Mouse (Mus musculus) hindbrain, embryonic 14.5 days (tissue): ENCODE measurements around the gene Eras. TPM values are rescaled to one million over a fixed set of nuclear protein-coding genes. Genes with fewer than 3 reads are reported as not detected.

ENCODE experiments used
- ATAC-seq: fragments of 200-750 bp; cut with Nextera tagmentation; 2 replicates; pipeline ENCODE4 v1.8.0; 2017; ENCODE audit warnings: moderate number of reproducible peaks, mild to moderate bottlenecking, moderate TSS enrichment, moderate library complexity; ENCODE audit not compliant: low FRiP score
- DNase-seq: peaks from one replicate; pipeline ENCODE4 v3.0.0-alpha.2; 2015; ENCODE audit warnings: low spot score
- H3K27ac ChIP-seq: fragments of 300-500 bp; sonication (generic); 2 replicates; pipeline ENCODE4 v1.5.1; 2014; ENCODE audit warnings: mild to moderate bottlenecking, moderate library complexity
- H3K27me3 ChIP-seq: fragments of 300-500 bp; sonication (generic); 2 replicates; pipeline ENCODE4 v1.6.1; 2014; ENCODE audit warnings: mild to moderate bottlenecking, low read length, mixed read lengths; ENCODE audit not compliant: control insufficient read depth, insufficient read depth
- H3K36me3 ChIP-seq: fragments of 300-500 bp; sonication (generic); replicated peaks from 2 replicates; pipeline ENCODE4 v1.6.1; 2014; ENCODE audit not compliant: control insufficient read depth, insufficient read depth
- H3K4me1 ChIP-seq: fragments of 300-500 bp; sonication (generic); replicated peaks from 2 replicates; pipeline ENCODE4 v1.6.1; 2014; ENCODE audit warnings: antibody characterized with exemption, low read length, mixed read lengths; ENCODE audit not compliant: control insufficient read depth, insufficient read depth
- H3K4me2 ChIP-seq: fragments of 300-500 bp; sonication (generic); replicated peaks from 2 replicates; pipeline ENCODE4 v1.6.1; 2014; ENCODE audit warnings: mild to moderate bottlenecking, moderate library complexity
- H3K4me3 ChIP-seq: fragments of 300-500 bp; sonication (generic); replicated peaks from 2 replicates; pipeline ENCODE4 v1.5.1; 2014; ENCODE audit warnings: mild to moderate bottlenecking, low read length
- H3K9ac ChIP-seq: fragments of 300-500 bp; sonication (generic); 2 replicates; pipeline ENCODE4 v1.6.1; 2014
- H3K9me3 ChIP-seq: fragments of 300-500 bp; sonication (generic); 2 replicates; pipeline ENCODE4 v1.6.1; 2016; ENCODE audit warnings: low read length; ENCODE audit not compliant: control insufficient read depth
- WGBS: fragments of 180-500 bp; shearing (Covaris S2); extraction: QIAGEN DNeasy Blood & Tissue Kit; methylation state at CpG from one replicate; pipeline ENCODE4 v1.1.7; 2014; 5-methylcytosine and 5-hydroxymethylcytosine counted together
- polyA plus RNA-seq: library from polyadenylated mRNA; unstranded; fragments of >200 nt; fragmentation: Nextera tagmentation; extraction: Ambion mirVana; gene quantifications from 2 replicates; pipeline ENCODE4 v1.2.1, GENCODE M21; 2014

The Eras gene
- polyA plus RNA-seq = not detected in 2 replicates

DNA sequence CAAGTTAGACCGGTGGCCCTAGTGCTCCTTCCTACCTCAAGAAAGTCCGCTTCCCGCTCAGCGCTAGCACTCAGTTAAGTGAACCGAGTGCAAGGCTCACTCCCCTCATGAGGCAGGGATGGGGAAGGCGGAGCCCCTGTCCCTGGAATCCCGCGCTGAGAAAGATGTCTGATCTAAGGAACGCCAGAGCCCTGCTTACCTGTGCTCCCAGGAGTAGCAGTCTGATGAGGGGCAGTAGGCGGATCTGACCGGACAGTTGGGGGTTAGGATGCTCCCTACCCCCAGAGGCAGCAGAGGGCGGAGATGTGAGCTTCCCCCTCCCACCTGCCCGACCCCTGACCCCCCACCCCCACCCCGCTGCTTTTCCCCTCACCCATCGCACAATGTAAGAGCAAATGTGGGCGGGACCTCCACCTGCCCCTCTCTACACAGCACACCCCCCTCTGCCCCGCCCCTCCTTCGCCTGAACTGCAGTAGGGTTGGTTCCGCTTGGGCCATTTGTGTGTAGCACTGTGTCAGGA, at the start of gene Eras:
Eras (minus strand) TSS at position 338 of the 521 bp plus-strand sequence.
- Histone ChIP-seq H3K9me3 (no peaks in the 10 kb centered on the region), H3K4me1 (0 out of 2 replicates have a peak, but pooled peaks cover 2% of the 10 kb centered on the region), H3K27ac (no peak within 1 kb of the TSS), H3K4me3 (no peak within 1 kb of the TSS), H3K4me2 (no peak within 1 kb of the TSS), H3K9ac (no peak within 1 kb of the TSS), H3K27me3 (0 out of 2 replicates have a peak, but pooled peaks cover 13% of the 10 kb centered on the region), H3K36me3 (peaks cover 27% of the 10 kb centered on the region)
- ATAC-seq (no peak), DNase-seq (no peak)
- 12% methylated on average over 18 of the region's 19 CpGs for WGBS

- ATAC-seq (no peak), DNase-seq (no peak)
- no peaks in the 10 kb centered on the region for H3K36me3 ChIP-seq
- WGBS = 92% methylated on average over 11 of the region's 11 CpGs
- no peak within 1 kb of the TSS for H3K27ac ChIP-seq
- H3K4me3 ChIP-seq = no peak within 1 kb of the TSS
- no peak within 1 kb of the TSS for H3K4me2 ChIP-seq
- no peaks in the 10 kb centered on the region for H3K27me3 ChIP-seq
- no peaks in the 10 kb centered on the region for H3K4me1 ChIP-seq
- H3K9me3 ChIP-seq = no peaks in the 10 kb centered on the region
- no peak within 1 kb of the TSS for H3K9ac ChIP-seq
Observed at GRCm38 (mm10) chrX:7977892-7978291, 49.5 kb upstream of the Eras start, which contains the start of gene Gata1. TSS of gene Gata1 (minus strand) at chrX:7978071.

DNA sequence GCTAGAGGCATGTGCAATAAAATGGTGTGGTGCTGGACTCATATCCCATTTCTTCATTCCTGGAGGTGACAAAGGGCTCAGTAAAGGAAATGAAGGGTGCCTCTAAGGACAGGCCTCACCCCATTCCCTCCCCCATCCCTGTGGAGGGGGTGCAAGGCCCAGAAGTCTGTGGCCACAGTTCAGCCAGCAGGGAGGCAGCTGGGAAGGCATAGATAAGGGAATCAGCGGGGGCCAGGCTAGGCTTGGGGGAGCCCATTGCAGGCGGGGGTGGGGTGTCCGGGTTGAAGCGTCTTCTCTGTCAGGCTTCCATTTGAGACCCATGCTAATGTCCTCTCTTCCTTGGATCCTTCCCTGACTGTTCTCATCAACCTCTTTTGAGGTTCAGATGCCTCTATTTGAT, 42.9 kb upstream of the Eras start:
- Histone ChIP-seq H3K27me3 (no peaks in the 10 kb centered on the region), H3K4me1 (no peaks in the 10 kb centered on the region), H3K4me3 (no peak overlapping the region), H3K9me3 (no peaks in the 10 kb centered on the region), H3K36me3 (no peaks in the 10 kb centered on the region), H3K4me2 (no peak overlapping the region), H3K9ac (no peak overlapping the region), H3K27ac (no peak overlapping the region)
- no peak for ATAC-seq
- WGBS = 67% methylated on average over 4 of the region's 4 CpGs
- no peak for DNase-seq

GRCm38 (mm10) chrX:7968899-7969298, 40.5 kb upstream of the Eras start:
- DNase-seq (no peak), ATAC-seq (no peak)
- no peak overlapping the region for H3K27ac ChIP-seq
- no peaks in the 10 kb centered on the region for H3K4me1 ChIP-seq
- H3K9ac ChIP-seq = no peak overlapping the region
- WGBS = 91% methylated on average over 3 of the region's 3 CpGs
- H3K27me3 ChIP-seq = no peaks in the 10 kb centered on the region
- no peak overlapping the region for H3K4me2 ChIP-seq
- no peaks in the 10 kb centered on the region for H3K36me3 ChIP-seq
- no peak overlapping the region for H3K4me3 ChIP-seq
- no peaks in the 10 kb centered on the region for H3K9me3 ChIP-seq

DNA sequence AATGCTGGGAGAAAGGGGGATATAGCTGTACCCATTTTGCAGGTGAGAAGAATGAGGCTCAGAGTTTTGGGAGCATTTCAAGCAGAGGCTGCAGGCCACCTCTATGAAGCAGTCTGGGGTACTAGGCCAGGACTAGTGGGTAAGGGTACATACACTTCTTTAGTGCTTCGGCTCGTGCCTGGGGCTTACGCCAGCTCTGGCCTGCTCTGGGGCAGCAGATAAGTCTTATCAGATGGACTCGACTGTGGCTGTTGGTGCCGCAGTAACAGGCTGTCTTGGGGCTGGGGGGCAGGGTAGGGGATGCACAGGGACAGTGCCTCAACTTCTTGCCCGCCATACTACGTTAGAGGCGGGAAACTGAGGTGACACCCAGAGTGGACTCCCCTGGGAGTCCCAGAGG, 39.8 kb upstream of the Eras start:
- Histone ChIP-seq H3K9me3 (no peaks in the 10 kb centered on the region), H3K4me1 (no peaks in the 10 kb centered on the region), H3K27me3 (no peaks in the 10 kb centered on the region), H3K4me2 (no peak overlapping the region), H3K27ac (no peak overlapping the region), H3K9ac (no peak overlapping the region), H3K4me3 (no peak overlapping the region), H3K36me3 (no peaks in the 10 kb centered on the region)
- WGBS = 90% methylated on average over 8 of the region's 8 CpGs
- ATAC-seq (no peak), DNase-seq (no peak)

DNA sequence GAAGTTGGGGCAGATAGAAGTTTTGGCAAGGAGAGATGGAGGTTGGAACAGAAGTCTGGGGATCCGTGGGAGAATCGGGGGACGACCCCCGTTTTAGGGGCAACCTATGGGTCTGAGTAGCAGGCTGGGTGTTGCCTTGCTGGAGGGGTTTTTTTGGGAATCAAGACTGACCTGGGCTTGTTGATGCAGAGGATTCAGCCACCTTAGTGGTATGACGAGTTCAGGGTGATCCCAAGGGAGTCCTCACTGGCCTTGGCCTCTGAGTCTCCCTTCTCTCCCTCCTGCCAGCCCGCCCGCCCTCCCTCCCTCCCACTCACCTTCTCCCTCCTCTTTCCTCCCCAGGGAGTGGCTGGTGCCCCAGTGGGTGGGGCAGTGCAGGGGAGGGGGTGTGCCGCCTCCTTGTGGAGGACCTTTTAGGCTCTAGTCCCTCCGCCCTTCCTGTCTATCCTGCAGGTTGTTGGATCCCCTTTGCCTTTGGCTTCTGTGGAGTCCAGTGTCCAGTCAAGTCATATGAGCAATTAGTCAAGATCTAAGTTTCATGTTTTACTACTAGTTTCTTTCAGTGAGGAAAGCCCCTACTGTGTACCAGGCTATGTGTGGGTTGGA, 39.3 kb upstream of the Eras start:
- no peak for ATAC-seq
- H3K36me3 ChIP-seq = no peaks in the 10 kb centered on the region
- no peak for DNase-seq
- no peaks in the 10 kb centered on the region for H3K27me3 ChIP-seq
- WGBS = 84% methylated on average over 7 of the region's 9 CpGs
- no peak overlapping the region for H3K9ac ChIP-seq
- no peaks in the 10 kb centered on the region for H3K4me1 ChIP-seq
- no peak overlapping the region for H3K4me2 ChIP-seq
- no peaks in the 10 kb centered on the region for H3K9me3 ChIP-seq
- no peak overlapping the region for H3K27ac ChIP-seq
- H3K4me3 ChIP-seq = no peak overlapping the region

DNA sequence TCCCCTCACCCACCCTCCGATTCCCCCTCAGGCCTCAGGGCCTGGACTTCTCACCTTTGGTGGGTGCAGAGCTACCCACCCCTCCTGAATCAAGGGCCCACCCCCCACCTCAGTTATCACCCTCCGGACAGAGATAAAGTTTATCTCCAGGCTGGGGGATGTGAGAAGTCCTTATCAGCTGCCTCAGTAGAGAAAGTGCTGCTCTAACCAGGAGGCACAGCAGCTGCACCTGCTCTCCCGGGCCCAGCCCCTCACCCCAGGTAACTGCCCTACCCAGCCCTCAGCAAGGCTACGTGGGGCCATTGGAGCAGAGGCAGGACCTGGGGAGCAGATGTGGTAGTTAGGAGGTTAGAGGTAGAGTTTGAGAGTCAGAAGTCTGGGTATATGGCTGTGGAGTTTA, 37.8 kb upstream of the Eras start:
- Histone ChIP-seq H3K4me3 (no peak overlapping the region), H3K4me2 (no peak overlapping the region), H3K9me3 (no peaks in the 10 kb centered on the region), H3K9ac (no peak overlapping the region), H3K27me3 (no peaks in the 10 kb centered on the region), H3K36me3 (no peaks in the 10 kb centered on the region), H3K4me1 (no peaks in the 10 kb centered on the region), H3K27ac (no peak overlapping the region)
- ATAC-seq (no peak), DNase-seq (no peak)
- WGBS = 79% methylated on average over 4 of the region's 4 CpGs

GRCm38 (mm10) chrX:7963829-7964626, 35.6 kb upstream of the Eras start:
- ATAC-seq = no peak
- WGBS = 83% methylated on average over 7 of the region's 7 CpGs
- H3K4me1 ChIP-seq = no peaks in the 10 kb centered on the region

GRCm38 (mm10) chrX:7958868-7959267, 30.5 kb upstream of the Eras start:
- H3K4me3 ChIP-seq = no peak overlapping the region
- no peak overlapping the region for H3K4me2 ChIP-seq
- H3K4me1 ChIP-seq = no peaks in the 10 kb centered on the region
- DNase-seq = no peak
- WGBS = 91% methylated on average over 9 of the region's 9 CpGs
- no peaks in the 10 kb centered on the region for H3K9me3 ChIP-seq
- H3K36me3 ChIP-seq = no peaks in the 10 kb centered on the region
- no peak overlapping the region for H3K9ac ChIP-seq
- no peak for ATAC-seq
- no peaks in the 10 kb centered on the region for H3K27me3 ChIP-seq
- no peak overlapping the region for H3K27ac ChIP-seq

More at GRCm38 (mm10) chrX:7963829-7964626, 35.6 kb upstream of the Eras start:
- H3K36me3 ChIP-seq = no peaks in the 10 kb centered on the region
- no peak overlapping the region for H3K4me3 ChIP-seq
- H3K9ac ChIP-seq = no peak overlapping the region
- no peak overlapping the region for H3K4me2 ChIP-seq
- H3K27me3 ChIP-seq = no peaks in the 10 kb centered on the region
- H3K9me3 ChIP-seq = no peaks in the 10 kb centered on the region
- no peak for DNase-seq
- H3K27ac ChIP-seq = no peak overlapping the region
